Mouse (Mus musculus): ENCODE results near the gene Zfp575.

DNA sequence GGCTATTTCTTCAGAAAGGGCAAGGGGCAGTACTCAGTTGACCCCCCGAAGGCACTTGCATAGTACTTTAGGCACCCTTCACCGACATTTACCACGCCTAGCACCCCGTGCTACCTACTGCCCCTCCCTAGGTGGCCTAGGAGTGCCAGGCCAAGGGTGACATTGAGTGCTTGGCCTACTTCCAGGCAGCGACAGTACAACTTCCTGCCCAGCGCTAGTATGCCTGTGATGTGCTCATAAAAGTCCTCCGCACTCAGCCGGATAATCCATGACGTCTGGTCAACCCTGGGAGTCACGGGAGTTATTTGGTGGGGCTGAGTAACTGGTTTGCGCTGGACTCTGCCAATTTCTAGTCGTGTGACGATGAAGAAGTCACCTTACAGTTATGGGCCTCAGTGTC is 895 bp upstream of the Zfp575 start:
- TF ChIP-seq CTCF (IDR thresholded peaks at IDR 0.05; ENCODE audit: insufficient read depth, low read length) (no peak), POLR2A (IDR thresholded peaks at IDR 0.05; ENCODE audit: borderline replicate concordance, extremely low read depth, low read depth, low read length) (no peak)

Measured in lung, adult 2 months (tissue).